Mouse (Mus musculus): ENCODE data around the gene Olfr867.
A peak's percentile ranks its signal among the peaks of the same experiment; 100 is the strongest.

Olfr867 gene

GRCm38 (mm10) chr9:20057462-20057861, at the start of gene Olfr867:
TSS of gene Olfr867 (minus strand) at chr9:20057562.
- DNase-seq = no peak

GRCm38 (mm10) chr9:20098326-20098725, 41.0 kb upstream of the Olfr867 start, which contains the start of gene Olfr868:
TSS of gene Olfr868 (plus strand) at chr9:20098626.
- no peak for DNase-seq

DNA sequence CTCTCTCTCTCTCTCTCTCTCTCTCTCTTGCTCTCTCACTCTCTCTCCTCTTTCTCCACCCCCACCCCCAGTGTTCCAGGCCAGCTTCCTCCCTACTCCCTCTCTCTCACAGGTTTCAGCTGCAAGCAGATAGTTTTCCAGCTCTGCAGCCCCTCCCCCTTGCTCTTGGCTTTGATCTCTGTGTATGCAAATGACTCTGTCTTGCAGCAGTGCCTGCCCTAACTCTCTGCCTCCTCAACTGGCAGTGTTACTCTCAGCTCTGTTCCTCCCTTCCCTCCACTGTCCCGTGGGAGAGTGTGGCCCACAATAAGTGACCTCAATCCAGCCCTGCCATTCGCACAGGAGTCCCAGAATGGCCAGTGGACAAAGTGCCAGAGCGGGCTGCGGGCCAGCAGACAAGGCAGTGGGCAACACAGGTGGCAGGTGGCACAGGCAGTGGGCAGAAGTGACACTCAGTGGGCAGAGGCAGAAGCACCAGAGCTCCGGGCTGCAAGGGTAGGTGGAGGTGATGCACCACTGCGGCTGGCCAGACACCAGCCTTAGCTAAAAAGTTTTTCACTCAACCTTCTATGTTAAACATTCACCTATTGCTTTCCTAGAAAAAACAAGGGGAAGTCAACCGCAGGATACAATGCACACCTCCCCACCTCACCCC, 16.3 kb upstream of the Olfr867 start:
- DNase-seq = peak; percentile 25

GRCm38 (mm10) chr9:20071291-20071690, 13.9 kb upstream of the Olfr867 start:
- no peak for DNase-seq

- no peak for DNase-seq
Measured at GRCm38 (mm10) chr9:20070236-20070635, 12.9 kb upstream of the Olfr867 start.

DNA sequence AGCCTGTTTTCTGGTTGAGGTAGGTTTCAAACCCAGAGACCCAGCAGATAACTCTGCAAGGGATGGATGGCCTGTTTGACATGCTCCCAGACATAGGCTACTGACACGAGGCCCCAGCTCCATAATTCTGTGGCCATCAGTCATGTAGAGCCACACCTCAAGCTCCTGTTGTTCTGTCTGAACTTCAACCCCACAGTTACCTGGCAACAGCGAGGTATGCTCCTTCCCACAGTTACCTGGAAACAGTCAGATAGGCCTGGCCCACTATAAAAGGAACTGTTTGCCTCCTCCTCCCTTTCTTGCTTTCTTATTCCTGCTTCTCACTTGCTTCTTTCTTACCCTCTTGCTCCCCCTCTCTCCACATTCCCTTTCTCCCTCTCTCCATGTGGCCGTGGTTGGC, 9.4 kb downstream of the Olfr867 start:
- no peak for DNase-seq

- DNase-seq = no peak
Measured at GRCm38 (mm10) chr9:20027935-20028334, 29.4 kb downstream of the Olfr867 start, which contains the start of gene Olfr866. TSS of gene Olfr866 (minus strand) at chr9:20028035.
